Mouse (Mus musculus) Patski (cell line): Measurements from ENCODE around the gene Cfap61. TPM values are rescaled to one million over a fixed set of nuclear protein-coding genes. Genes with fewer than 3 reads are reported as not detected.

ENCODE experiments used
- ATAC-seq: fragments of 100-300 bp; one replicate; pipeline ENCODE4 v1.8.0; 2021
- CTCF ChIA-PET: fragments of 350-600 bp; sonication (Branson Sonifier 250); formaldehyde crosslinking; loops from one replicate; lab custom pipeline; 2022; ENCODE audit warnings: inconsistent platforms; lab: Charles Lee
- POLR2A ChIA-PET: fragments of 350-600 bp; sonication (Branson Sonifier 250); formaldehyde crosslinking; loops from one replicate; lab custom pipeline; 2022; ENCODE audit warnings: antibody characterized with exemption, inconsistent platforms; lab: Charles Lee
- DNase-seq: peaks from one replicate; pipeline ENCODE4 v3.0.0-alpha.2; 2011; ENCODE audit warnings: low read depth, low spot score
- H3K27me3 ChIP-seq: fragments of 371-371 bp; one replicate; pipeline ENCODE4 v1.5.1; 2021
- CTCF ChIP-seq: fragments of 100-300 bp; IDR thresholded peaks from one replicate; pipeline ENCODE4 v1.5.1; 2021
- in situ Hi-C: fragments of 300-500 bp; cut with MboI; formaldehyde crosslinking; loops from 3 replicates; pipeline ENCODE4 v1.11.1; 2018; ENCODE audit warnings: low pct_unique_long_range_greater_than_20kb, mixed read lengths
- polyA plus RNA-seq: library from polyadenylated mRNA; unstranded; gene quantifications from one replicate; pipeline ENCODE4 v1.2.3, GENCODE M21; 2021

The Cfap61 gene
- polyA plus RNA-seq, 1 experiment from 2014 or later: 0.64 TPM

DNA sequence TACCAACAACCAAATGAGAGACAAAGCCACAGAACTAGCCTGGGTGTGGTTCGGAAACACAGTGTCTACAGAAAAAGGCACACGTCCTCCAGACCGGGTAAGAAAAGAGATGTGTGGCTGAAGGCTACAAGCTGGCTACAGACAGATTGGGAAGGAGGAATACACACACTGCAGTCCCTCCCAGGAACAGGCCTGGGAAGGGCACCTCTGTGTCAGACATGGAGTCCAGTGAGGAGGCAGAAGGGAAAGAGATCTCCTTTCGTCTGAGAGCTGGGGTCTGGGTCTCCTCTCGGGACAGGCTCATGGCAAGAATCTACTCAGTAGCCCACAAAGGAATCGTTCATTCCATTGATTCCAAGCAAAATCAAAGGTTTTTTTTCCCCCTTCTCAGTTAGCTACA, 170.8 kb downstream of the Cfap61 start:
- CTCF ChIA-PET: no interaction called here
- ATAC-seq: no peak
- no peak for TF ChIP-seq CTCF
- peaks cover 13% of the 10 kb centered on the region for H3K27me3 ChIP-seq
- no peak for DNase-seq
- POLR2A ChIA-PET: no interaction called here
- in situ Hi-C loops: no loop called here

DNA sequence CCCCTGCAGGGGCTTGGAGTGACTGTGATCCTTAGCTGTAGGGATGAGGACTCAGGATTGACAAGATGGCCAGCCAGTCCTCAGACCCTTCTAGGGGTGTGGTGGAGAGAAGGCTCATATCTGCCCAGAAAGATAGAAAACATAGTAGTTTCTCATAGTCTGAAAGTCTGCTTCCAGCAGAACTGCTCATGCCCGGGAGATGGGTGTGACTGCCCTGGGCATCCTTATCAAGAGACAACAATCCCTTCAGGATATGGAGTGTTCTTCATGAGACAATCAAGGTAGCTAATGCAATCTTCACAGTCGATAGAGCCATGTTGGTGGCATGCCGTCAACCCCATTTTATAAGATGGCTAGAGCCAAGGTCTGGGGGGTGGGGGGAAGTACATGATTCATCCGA, 173.4 kb downstream of the Cfap61 start:
- ATAC-seq: no peak

DNA sequence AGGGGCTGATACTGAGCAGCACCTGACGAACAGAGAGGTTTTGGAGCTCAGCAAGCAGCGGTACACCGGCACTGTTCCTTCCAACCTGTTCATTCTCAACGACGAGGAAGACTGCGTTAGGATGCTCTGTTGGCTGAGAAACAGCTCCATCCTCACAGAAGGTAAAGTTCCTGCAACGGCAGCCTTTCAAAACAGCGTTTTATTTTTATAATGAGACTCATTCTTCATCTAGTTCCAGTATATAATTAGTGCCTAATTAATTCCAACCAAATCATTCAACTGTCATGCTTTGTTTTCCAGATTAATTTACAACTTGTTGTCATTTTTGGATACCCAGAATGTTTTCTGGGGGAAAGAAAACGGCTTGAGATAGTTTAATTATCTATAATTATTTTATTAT, 175.3 kb downstream of the Cfap61 start:
- H3K27me3 ChIP-seq: peaks cover 15% of the 10 kb centered on the region
- ChIA-PET CTCF (no interaction called here), POLR2A (no interaction called here)
- TF ChIP-seq CTCF: no peak
- ATAC-seq (no peak), DNase-seq (no peak)
- in situ Hi-C loops: no loop called here

More for the DNA sequence above, 173.4 kb downstream of the Cfap61 start:
- no peak for TF ChIP-seq CTCF
- CTCF ChIA-PET: no interaction called here
- POLR2A ChIA-PET: no interaction called here
- in situ Hi-C loops: no loop called here
- H3K27me3 ChIP-seq: peaks cover 20% of the 10 kb centered on the region
- DNase-seq: no peak

DNA sequence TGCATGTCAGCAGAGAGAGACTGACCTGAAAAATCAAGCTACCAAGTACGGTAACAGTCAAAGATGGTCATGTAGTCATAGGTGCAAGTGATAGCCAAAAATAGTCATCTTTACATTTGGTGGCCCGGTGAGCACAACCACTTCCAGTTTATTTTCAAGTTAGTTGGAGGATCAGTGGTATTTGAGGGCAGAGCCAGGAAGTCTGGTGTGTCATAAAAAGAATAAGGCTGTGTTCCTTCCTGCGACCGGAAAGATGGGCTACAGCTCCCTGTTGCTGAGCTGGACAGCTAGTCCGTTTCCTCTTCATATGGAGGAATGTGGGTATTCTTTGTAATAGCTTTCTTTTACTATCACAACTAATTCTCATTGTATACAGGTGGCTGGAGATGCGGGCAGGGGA, 181.7 kb downstream of the Cfap61 start:
- in situ Hi-C loops: no loop called here
- peaks cover 6% of the 10 kb centered on the region for H3K27me3 ChIP-seq
- ChIA-PET CTCF (no interaction called here), POLR2A (no interaction called here)
- DNase-seq (no peak), ATAC-seq (no peak)
- no peak for TF ChIP-seq CTCF

DNA sequence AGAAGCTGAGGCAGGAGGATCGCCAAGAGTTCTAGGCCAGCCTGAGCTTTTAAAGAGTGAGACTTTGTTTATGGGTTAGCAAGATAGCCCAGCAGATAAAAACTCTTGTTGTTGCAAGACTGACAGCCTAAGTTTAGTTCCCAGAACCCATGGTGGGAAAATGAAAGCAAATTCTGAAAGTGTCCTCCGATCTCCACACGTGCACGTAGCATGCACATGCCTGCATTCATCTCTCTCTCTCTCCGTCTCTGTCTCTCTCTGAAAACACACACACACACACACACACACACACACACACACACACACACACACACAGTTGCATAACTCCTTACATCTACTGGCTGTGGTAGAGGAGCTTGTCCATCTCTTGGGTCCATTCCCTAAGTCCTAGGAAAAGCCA, 182.1 kb downstream of the Cfap61 start:
- ATAC-seq: no peak
- POLR2A ChIA-PET: no interaction called here
- CTCF ChIA-PET: interaction anchor here (0.8 kb wide), 1 partner anchor 9 kb away, joined by 3 read pairs; no protein-coding TSS in a partner anchor
- H3K27me3 ChIP-seq: peaks cover 6% of the 10 kb centered on the region
- TF ChIP-seq CTCF: no peak
- in situ Hi-C loops: no loop called here
- no peak for DNase-seq

DNA sequence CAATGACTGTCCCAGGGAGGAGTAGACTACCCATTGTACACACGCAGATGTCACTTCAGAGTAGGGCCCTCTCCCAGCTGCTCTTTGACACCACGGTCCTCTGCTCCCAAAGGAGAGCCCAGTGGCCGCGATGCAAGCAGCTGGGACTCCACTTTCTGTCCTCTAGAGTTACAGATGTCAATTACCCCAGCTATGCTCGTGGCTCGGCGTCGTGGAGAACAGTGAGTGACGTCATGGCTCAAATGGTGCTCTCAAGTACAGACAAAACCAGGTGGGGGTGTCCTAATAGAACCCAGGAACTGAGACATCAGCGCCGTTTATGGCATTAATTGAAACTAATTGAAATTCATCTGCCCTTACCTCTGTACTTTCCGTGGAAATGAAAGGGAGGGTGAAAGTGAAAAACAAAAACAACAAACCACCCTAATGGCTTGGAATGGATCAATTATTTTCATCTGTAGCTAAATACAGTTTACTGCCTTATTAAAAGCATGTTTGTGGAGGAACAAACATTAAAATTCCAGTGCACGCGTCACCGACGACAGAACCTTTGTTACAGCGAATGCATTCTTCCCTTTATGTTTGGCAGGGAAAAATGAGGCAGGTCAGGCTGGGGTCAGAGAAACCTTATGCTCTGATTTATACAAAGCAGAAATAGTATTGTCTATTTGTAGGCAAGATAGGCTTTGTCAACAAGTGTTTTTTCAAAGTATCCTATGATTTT, 182.8 kb downstream of the Cfap61 start:
- no peak for DNase-seq
- POLR2A ChIA-PET: no interaction called here
- ATAC-seq: no peak
- no peak for TF ChIP-seq CTCF
- in situ Hi-C loops: no loop called here
- peaks cover 10% of the 10 kb centered on the region for H3K27me3 ChIP-seq
- CTCF ChIA-PET: interaction anchor here (0.8 kb wide), 1 partner anchor 8 kb away, joined by 3 read pairs; no protein-coding TSS in a partner anchor

DNA sequence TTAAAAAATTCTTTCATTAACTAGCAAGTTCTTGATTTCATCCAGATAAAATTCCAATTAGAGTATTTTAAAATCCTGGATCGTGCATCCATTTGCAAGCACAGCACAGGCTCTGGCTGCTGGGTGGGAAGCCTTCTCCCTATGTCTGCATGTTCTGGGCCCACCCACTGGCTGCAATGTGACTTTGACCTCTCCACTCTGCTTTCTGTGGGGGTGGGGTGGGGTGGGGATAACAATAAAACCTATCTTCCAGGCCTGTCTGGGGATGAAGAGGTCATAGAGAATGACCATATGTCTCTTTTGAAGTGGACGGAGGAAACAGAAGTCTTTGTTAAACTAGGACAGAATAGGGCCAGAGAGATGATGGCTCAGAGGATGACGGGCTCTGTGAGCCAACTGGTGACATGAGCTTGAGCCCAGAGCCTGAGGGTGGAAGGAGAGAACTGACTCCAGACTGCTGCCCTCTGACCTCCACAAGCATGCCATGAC, 183.4 kb downstream of the Cfap61 start:
- H3K27me3 ChIP-seq: peaks cover 10% of the 10 kb centered on the region
- TF ChIP-seq CTCF: no peak
- ChIA-PET CTCF (no interaction called here), POLR2A (no interaction called here)
- in situ Hi-C loops: no loop called here
- ATAC-seq (no peak), DNase-seq (no peak)

DNA sequence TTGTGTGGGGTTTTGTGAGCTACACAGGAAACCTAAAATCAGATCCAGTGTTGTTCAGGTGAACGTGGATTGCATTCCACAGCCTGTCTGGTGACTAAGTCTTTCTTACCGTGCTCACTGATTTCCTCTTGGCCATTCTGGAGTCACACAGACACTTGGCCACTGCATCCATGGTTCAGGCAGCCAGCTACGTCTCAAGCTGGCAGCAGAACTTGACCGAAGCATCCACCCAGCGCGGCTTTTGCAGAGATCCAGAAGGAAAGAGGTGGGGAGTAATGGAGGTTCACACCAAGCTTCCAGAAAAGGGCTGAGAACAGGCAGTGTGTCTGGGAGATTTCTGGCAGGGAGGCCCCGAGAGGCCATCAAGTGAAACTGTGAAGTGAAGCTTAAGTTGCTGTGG, 187.0 kb downstream of the Cfap61 start:
- POLR2A ChIA-PET: interaction anchor here (0.6 kb wide), 1 partner anchor 372 kb away, joined by 3 read pairs; no protein-coding TSS in a partner anchor
- in situ Hi-C loops: no loop called here
- DNase-seq (no peak), ATAC-seq (no peak)
- CTCF ChIA-PET: interaction anchor here (1.3 kb wide), 1 partner anchor 11 kb away, joined by 3 read pairs; no protein-coding TSS in a partner anchor
- peaks cover 22% of the 10 kb centered on the region for H3K27me3 ChIP-seq
- no peak for TF ChIP-seq CTCF

DNA sequence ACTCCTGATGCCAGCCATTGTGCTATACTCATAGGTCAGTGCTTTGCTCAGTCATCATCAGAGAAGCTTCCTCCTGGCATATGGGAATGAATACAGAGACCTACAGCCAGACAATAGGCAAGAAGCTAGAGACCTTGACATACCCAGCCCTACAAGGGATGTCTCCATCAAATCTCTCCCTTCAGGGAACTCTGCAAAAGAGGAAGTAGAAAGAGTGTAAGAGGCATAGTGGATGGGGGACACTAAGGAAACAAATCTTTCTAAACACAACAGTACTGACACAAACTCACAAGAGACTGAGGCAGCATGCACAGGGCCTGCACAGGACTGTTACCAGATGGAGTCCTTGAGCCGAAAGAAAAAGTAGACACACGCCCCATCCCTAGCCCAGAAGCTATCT, 190.5 kb downstream of the Cfap61 start:
- ATAC-seq (no peak), DNase-seq (no peak)
- peaks cover 23% of the 10 kb centered on the region for H3K27me3 ChIP-seq
- POLR2A ChIA-PET: no interaction called here
- no peak for TF ChIP-seq CTCF
- in situ Hi-C loops: no loop called here
- CTCF ChIA-PET: interaction anchor here (1.4 to 1.5 kb wide), 2 partner anchors 8 to 10 kb away, joined by 3 read pairs; no protein-coding TSS in a partner anchor

DNA sequence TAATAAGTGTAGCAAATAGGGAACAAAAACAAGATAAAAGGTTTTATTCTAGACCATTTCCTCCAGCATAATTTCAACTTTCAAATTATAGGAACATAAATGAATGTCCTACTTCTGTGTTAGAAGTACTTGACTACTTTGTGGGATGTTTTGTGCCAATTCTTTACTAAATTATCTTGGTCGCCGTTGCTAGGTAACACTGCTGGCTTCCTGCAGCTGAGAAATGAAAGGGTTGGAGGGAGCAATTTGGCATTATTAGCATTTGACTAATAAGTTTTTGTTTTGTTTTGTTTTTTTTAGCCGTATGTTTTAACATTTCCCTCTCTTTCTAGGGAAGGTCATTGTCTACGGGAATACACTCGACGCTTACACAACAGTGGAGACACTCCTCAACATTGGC, 194.0 kb downstream of the Cfap61 start:
- TF ChIP-seq CTCF: no peak
- ChIA-PET POLR2A (no interaction called here), CTCF (no interaction called here)
- peaks cover 19% of the 10 kb centered on the region for H3K27me3 ChIP-seq
- in situ Hi-C loops: no loop called here
- no peak for DNase-seq
- ATAC-seq: no peak

DNA sequence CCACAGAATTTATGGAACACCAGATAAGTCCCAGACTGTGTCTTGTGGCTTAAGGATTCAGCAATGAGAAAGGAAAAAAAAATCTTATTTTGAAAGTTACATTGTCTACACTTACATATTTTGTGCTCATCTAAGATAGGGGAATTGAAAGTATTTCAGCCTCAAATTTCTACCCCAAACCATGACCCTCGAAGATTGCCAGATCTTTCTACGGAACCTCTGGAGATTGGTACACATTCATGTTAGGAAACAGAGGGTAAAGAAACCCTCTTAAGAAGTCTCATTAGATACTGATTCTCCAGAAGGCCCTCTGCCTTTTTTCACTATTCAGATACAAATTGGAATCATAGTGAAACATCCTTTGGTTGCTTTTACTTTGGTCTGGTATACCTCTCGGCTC, 195.9 kb downstream of the Cfap61 start:
- in situ Hi-C loops: no loop called here
- ChIA-PET CTCF (interaction anchor here (2.2 kb wide), 1 partner anchor 12 kb away, joined by 6 read pairs; no protein-coding TSS in a partner anchor), POLR2A (no interaction called here)
- ATAC-seq: no peak
- TF ChIP-seq CTCF: no peak
- no peak for DNase-seq
- peaks cover 7% of the 10 kb centered on the region for H3K27me3 ChIP-seq
